Mouse (Mus musculus) lung, embryonic 15.5 days (tissue): ENCODE measurements around the gene Tmem174. TPM values are rescaled to one million over a fixed set of nuclear protein-coding genes. Genes with fewer than 3 reads are reported as not detected.

Source experiments
- ATAC-seq: fragments of 200-750 bp; cut with Nextera tagmentation; 2 replicates; pipeline ENCODE4 v1.8.0; 2017; ENCODE audit warnings: moderate number of reproducible peaks, borderline replicate concordance; ENCODE audit not compliant: low FRiP score, low TSS enrichment; ENCODE audit errors: extremely low read depth
- H3K27ac ChIP-seq: fragments of 300-500 bp; sonication (generic); 2 replicates; pipeline ENCODE4 v1.5.1; 2015; ENCODE audit warnings: moderate library complexity, mild to moderate bottlenecking, inconsistent platforms
- H3K27me3 ChIP-seq: fragments of 300-500 bp; sonication (generic); 2 replicates; pipeline ENCODE4 v1.6.1; 2015; ENCODE audit warnings: inconsistent platforms
- H3K36me3 ChIP-seq: fragments of 300-500 bp; sonication (generic); 2 replicates; pipeline ENCODE4 v1.6.1; 2015; ENCODE audit warnings: inconsistent platforms
- H3K4me1 ChIP-seq: fragments of 300-500 bp; sonication (generic); 2 replicates; pipeline ENCODE4 v1.6.1; 2015; ENCODE audit warnings: inconsistent platforms
- H3K4me2 ChIP-seq: fragments of 300-500 bp; sonication (generic); 2 replicates; pipeline ENCODE4 v1.6.1; 2015; ENCODE audit warnings: inconsistent platforms, mild to moderate bottlenecking, moderate library complexity
- H3K4me3 ChIP-seq: fragments of 300-500 bp; sonication (generic); 2 replicates; pipeline ENCODE4 v1.5.1; 2015; ENCODE audit warnings: mild to moderate bottlenecking, inconsistent platforms
- H3K9ac ChIP-seq: fragments of 300-500 bp; sonication (generic); 2 replicates; pipeline ENCODE4 v1.6.1; 2015; ENCODE audit warnings: inconsistent platforms
- H3K9me3 ChIP-seq: fragments of 300-500 bp; sonication (generic); 2 replicates; pipeline ENCODE4 v1.6.1; 2016; ENCODE audit warnings: inconsistent platforms
- WGBS: fragments of 180-500 bp; shearing (Covaris S2); methylation state at CpG from one replicate; pipeline ENCODE4 v1.1.7; 2015; 5-methylcytosine and 5-hydroxymethylcytosine counted together
- polyA plus RNA-seq: library from polyadenylated mRNA; unstranded; fragments of >200 nt; fragmentation: Nextera tagmentation; extraction: Ambion mirVana; gene quantifications from 2 replicates; pipeline ENCODE4 v1.2.1, GENCODE M21; 2015

Gene Tmem174
- 0.09 TPM in 1 of 2 replicates, not detected in the other for polyA plus RNA-seq

DNA sequence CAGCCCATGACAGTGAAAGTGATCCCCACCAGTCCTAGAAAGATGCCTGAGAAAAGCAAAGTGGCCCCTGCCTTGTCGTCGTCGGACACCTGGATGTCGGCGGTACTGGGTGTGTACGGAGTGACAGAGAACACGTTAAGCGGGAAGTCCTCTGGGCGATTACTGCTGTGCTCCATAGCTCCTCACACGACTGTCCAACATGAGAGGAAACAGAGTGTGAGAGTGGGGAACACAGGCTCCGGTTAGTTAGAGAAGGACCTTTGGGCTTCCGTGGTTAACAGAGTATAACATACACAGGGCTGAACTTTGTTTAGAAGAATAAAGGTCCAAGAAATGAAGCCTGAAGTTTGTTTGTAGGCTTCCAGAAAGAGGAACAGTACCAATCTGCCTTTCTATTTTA lies at the start of gene Tmem174:
Tmem174 (minus strand) TSS at position 266 of the 400 bp plus-strand sequence.
- no peak within 1 kb of the TSS for H3K4me3 ChIP-seq
- ATAC-seq, result no peak
- WGBS, result 85% methylated on average over 12 of the region's 12 CpGs
- H3K27ac ChIP-seq, result no peak within 1 kb of the TSS
- no peak within 1 kb of the TSS for H3K4me2 ChIP-seq
- no peak within 1 kb of the TSS for H3K9ac ChIP-seq
- H3K9me3 ChIP-seq, result no peaks in the 10 kb centered on the region
- H3K4me1 ChIP-seq, result no peaks in the 10 kb centered on the region
- no peaks in the 10 kb centered on the region for H3K36me3 ChIP-seq
- peaks cover 10% of the 10 kb centered on the region; the same call in 1 of the 2 replicates for H3K27me3 ChIP-seq

GRCm38 (mm10) chr13:98684144-98684900 lies 47.1 kb upstream of the Tmem174 start:
- Histone ChIP-seq H3K4me3 (no peak overlapping the region), H3K27me3 (no peaks in the 10 kb centered on the region), H3K27ac (0 out of 2 replicates have a peak overlapping the region, but pooled peaks have one; percentile 29), H3K9ac (no peak overlapping the region), H3K4me1 (peaks cover 17% of the 10 kb centered on the region; the same call in 1 of the 2 replicates), H3K36me3 (0 out of 2 replicates have a peak, but pooled peaks cover 4% of the 10 kb centered on the region), H3K9me3 (no peaks in the 10 kb centered on the region), H3K4me2 (no peak overlapping the region)
- WGBS, result 58% methylated on average over 9 of the region's 9 CpGs
- no peak for ATAC-seq

DNA sequence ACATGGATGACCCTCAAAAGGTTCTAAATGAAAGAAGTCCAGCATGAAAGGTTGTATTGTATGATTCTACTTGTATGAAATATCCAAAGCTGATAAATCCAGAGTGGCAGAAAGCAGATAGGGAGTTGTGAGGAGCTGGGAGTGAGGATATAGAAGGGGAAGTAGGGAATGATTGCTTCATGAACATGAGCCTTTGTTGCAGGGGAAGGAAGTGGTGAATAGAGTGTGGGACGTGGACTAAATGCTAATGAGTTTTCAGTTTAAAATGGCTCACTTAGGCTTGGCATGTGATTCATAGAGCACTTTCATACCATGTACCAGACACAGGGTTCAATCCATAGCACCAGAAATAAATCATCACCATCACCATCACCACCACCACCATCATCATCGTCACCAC lies 46.2 kb upstream of the Tmem174 start:
- no peak for ATAC-seq
- H3K27me3 ChIP-seq, result no peaks in the 10 kb centered on the region
- H3K36me3 ChIP-seq, result 0 out of 2 replicates have a peak, but pooled peaks cover 4% of the 10 kb centered on the region
- peaks cover 17% of the 10 kb centered on the region; the same call in 1 of the 2 replicates for H3K4me1 ChIP-seq
- 88% methylated on average over 2 of the region's 2 CpGs for WGBS
- H3K4me2 ChIP-seq, result no peak overlapping the region
- H3K9ac ChIP-seq, result no peak overlapping the region
- no peak overlapping the region for H3K27ac ChIP-seq
- H3K4me3 ChIP-seq, result no peak overlapping the region
- H3K9me3 ChIP-seq, result no peaks in the 10 kb centered on the region

DNA sequence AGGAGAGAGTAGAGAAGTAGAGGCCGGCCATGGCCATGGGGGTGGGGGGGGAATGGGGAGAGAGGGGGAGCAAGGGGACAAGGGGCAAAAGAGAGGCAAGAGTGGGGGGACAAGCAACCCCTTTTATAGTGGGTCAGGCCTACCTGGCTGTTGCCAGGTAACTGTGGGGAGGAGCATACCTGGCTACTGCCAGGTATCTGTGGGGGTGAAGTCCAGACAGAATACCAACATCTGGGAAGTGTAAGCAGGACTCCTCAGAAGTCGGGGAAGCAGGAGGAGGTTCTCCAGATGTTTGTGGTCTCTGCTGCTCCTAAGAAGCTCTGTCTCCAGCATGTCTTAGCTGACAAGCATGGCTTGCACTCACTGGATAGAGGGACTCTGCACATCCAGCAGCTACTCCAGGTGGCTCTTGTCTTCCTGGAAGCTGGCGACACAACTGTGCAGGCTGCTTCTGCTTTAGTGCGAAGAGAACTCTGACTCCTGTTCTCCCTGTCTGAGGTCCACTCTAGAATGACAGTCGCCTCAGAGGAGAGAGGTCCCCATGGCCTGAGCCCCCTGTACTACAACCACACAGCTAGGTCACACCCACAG lies 43.4 kb upstream of the Tmem174 start:
- no peak overlapping the region for H3K9ac ChIP-seq
- H3K4me3 ChIP-seq, result no peak overlapping the region
- peak overlapping the region; percentile 37 for H3K27ac ChIP-seq
- WGBS, result 47% methylated on average over 5 of the region's 5 CpGs
- no peaks in the 10 kb centered on the region for H3K27me3 ChIP-seq
- no peak overlapping the region for H3K4me2 ChIP-seq
- no peak for ATAC-seq
- no peaks in the 10 kb centered on the region for H3K9me3 ChIP-seq
- H3K4me1 ChIP-seq, result peaks cover 17% of the 10 kb centered on the region; the same call in 1 of the 2 replicates
- H3K36me3 ChIP-seq, result no peaks in the 10 kb centered on the region

- Histone ChIP-seq H3K9ac (no peak overlapping the region), H3K27ac (0 out of 2 replicates have a peak overlapping the region, but pooled peaks have one; percentile 11), H3K9me3 (no peaks in the 10 kb centered on the region), H3K4me1 (peaks cover 17% of the 10 kb centered on the region; the same call in 1 of the 2 replicates), H3K27me3 (no peaks in the 10 kb centered on the region), H3K36me3 (no peaks in the 10 kb centered on the region), H3K4me2 (no peak overlapping the region), H3K4me3 (no peak overlapping the region)
- WGBS, result 21% methylated on average over 4 of the region's 4 CpGs
- ATAC-seq, result 0 out of 2 replicates have a peak, but pooled peaks have one; percentile 34
Observed at GRCm38 (mm10) chr13:98679631-98680041, 42.4 kb upstream of the Tmem174 start.

- H3K27me3 ChIP-seq, result no peaks in the 10 kb centered on the region
- ATAC-seq, result no peak
- H3K9me3 ChIP-seq, result no peaks in the 10 kb centered on the region
- no peak overlapping the region for H3K4me2 ChIP-seq
- no peak overlapping the region for H3K9ac ChIP-seq
- H3K36me3 ChIP-seq, result no peaks in the 10 kb centered on the region
- WGBS, result 88% methylated on average over 1 of the region's 1 CpGs
- H3K4me3 ChIP-seq, result no peak overlapping the region
- peaks cover 17% of the 10 kb centered on the region; the same call in 1 of the 2 replicates for H3K4me1 ChIP-seq
- no peak overlapping the region for H3K27ac ChIP-seq
Observed at GRCm38 (mm10) chr13:98679230-98679629, 42.0 kb upstream of the Tmem174 start.

DNA sequence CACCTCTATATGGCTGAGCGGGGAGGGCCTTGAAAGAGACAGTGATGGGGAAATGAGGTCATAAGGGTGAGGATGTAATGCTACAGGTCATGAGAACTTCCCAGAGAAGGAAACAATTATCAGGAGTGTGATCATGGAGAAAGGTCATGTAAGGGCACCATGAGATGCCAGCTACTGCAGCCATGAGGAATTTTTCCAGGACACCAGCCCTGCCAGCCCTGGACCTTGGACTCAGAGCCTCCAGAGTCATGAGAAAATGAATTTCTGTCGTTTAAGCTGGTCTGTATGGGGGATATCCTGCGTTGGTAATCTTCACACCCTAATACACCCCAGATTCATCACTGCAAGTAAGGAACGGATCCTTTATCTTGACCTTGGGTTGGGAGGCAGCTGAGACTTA lies 36.7 kb upstream of the Tmem174 start:
- H3K4me3 ChIP-seq, result no peak overlapping the region
- H3K4me1 ChIP-seq, result no peaks in the 10 kb centered on the region
- no peaks in the 10 kb centered on the region for H3K36me3 ChIP-seq
- WGBS, result 49% methylated on average over 4 of the region's 4 CpGs
- no peaks in the 10 kb centered on the region for H3K9me3 ChIP-seq
- no peak overlapping the region for H3K4me2 ChIP-seq
- no peak for ATAC-seq
- no peaks in the 10 kb centered on the region for H3K27me3 ChIP-seq
- no peak overlapping the region for H3K27ac ChIP-seq
- H3K9ac ChIP-seq, result no peak overlapping the region

DNA sequence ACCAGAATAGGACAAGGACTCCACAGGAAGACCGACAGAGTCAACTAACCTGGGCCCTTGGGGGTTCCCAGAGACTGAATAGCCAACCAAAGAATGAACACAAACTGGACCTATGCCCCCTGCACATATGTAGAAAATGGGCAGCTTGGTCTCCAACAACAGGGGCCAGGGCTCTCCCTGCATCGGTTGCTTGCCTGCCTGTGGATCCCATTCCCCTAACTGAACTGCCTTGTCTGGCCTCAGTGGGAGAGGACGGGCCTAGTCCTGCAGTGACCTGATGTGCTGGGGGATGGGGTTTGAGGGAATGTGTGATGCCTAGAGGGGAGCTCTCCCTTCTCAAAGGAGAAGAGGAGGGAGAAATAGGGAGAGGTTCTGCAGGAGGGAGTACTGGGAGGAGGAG lies 32.1 kb upstream of the Tmem174 start:
- H3K4me1 ChIP-seq, result no peaks in the 10 kb centered on the region
- WGBS, result 71% methylated on average over 3 of the region's 3 CpGs
- no peak overlapping the region for H3K4me2 ChIP-seq
- ATAC-seq, result no peak
- H3K27ac ChIP-seq, result no peak overlapping the region
- no peaks in the 10 kb centered on the region for H3K27me3 ChIP-seq
- no peaks in the 10 kb centered on the region for H3K36me3 ChIP-seq
- no peak overlapping the region for H3K9ac ChIP-seq
- H3K4me3 ChIP-seq, result no peak overlapping the region
- no peaks in the 10 kb centered on the region for H3K9me3 ChIP-seq

DNA sequence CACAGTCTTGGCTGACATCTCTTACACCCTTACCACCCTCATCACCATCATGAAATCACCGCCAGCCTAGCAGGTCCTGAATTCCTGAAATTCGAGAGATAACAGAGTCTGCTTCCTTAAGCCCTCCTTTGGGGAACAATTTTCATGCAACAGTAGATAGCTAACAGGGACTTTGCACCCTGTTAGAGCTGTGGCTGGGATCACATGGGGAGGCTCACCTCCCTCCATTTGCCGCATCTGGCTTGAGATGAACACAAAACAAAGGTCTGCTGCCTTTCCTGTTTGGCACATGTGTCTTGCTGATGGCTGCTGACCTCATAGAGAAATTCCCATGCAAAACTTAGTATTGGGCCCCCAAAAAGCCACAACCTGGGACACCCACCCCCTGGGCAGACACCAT lies 30.1 kb upstream of the Tmem174 start:
- Histone ChIP-seq H3K9ac (no peak overlapping the region), H3K4me1 (no peaks in the 10 kb centered on the region), H3K9me3 (no peaks in the 10 kb centered on the region), H3K27me3 (no peaks in the 10 kb centered on the region), H3K27ac (no peak overlapping the region), H3K36me3 (no peaks in the 10 kb centered on the region), H3K4me3 (no peak overlapping the region), H3K4me2 (no peak overlapping the region)
- 57% methylated on average over 3 of the region's 3 CpGs for WGBS
- ATAC-seq, result no peak

DNA sequence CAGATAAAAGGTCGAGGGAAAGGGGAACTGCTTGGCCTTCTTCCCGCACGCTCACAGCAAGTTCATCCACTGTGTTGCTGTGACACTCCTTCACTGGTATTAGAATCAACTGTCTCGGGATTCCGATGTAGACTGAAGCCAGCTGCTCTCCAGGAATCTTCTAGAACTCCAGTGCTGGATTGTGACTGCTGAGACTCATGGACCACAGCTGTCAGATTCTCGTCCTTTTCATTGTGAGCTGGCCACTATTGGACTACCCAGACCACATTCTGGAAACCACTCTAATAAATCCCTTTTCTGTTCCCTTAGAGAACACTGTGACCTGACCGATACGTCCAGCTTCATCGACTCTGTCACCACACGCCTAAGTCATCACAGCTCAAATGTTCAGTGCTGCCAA lies 28.0 kb upstream of the Tmem174 start:
- Histone ChIP-seq H3K4me1 (no peaks in the 10 kb centered on the region), H3K4me3 (no peak overlapping the region), H3K27me3 (no peaks in the 10 kb centered on the region), H3K36me3 (no peaks in the 10 kb centered on the region), H3K27ac (no peak overlapping the region), H3K9me3 (no peaks in the 10 kb centered on the region), H3K4me2 (no peak overlapping the region), H3K9ac (no peak overlapping the region)
- peak; percentile 67; the same call in 1 of the 2 replicates for ATAC-seq
- whole genome bisulfite sequencing, result 57% methylated on average over 10 of the region's 10 CpGs

DNA sequence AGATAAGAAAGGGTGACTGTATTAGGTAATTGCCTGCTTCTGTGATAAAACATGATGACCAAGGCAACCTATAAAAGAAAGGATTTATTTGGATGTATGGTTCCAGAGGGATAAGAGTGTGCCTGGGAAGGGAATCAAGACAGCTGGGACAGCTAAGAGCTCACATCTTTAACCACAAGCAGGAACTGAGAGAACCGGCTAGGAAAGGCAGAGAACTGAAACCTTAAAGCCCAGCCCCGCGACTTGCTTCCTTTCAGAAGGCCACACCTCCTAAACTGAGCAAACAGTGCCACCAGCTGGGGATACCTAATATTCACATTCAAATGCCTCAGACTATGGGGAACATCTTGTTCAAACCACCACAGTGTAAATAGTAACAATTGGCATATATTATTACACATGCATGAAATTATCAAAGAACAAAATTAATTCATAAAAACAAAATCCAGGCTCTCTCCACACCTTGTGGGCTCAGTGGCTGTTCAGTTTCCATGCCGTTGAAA lies 25.0 kb upstream of the Tmem174 start:
- H3K36me3 ChIP-seq, result no peaks in the 10 kb centered on the region
- H3K4me2 ChIP-seq, result no peak overlapping the region
- no peak for ATAC-seq
- H3K9me3 ChIP-seq, result no peaks in the 10 kb centered on the region
- 78% methylated on average over 4 of the region's 4 CpGs for WGBS
- H3K27ac ChIP-seq, result no peak overlapping the region
- H3K9ac ChIP-seq, result no peak overlapping the region
- no peak overlapping the region for H3K4me3 ChIP-seq
- no peaks in the 10 kb centered on the region for H3K27me3 ChIP-seq
- no peaks in the 10 kb centered on the region for H3K4me1 ChIP-seq

DNA sequence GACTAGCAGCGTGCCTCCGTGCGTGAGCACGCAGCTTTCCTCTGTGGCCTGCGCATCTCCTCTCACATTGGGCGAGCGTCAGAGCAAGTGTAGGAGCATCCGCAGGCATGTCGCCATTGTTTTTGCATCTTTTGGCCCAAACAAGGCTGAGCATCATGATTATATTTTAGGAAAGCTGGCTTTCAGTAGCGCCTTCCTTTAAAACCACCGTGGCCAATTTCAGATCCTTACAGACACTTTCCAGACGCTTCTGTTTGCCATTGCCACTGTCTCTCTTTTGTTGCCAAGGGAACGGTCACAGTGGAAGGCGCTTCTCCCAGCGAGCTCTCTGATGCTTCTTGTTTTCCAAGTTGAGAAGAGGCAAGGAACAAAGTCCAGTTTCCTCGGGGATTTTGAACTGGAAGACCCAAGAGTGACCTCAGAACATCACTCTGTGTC lies 18.8 kb upstream of the Tmem174 start:
- Histone ChIP-seq H3K9ac (no peak overlapping the region), H3K36me3 (no peaks in the 10 kb centered on the region), H3K4me2 (no peak overlapping the region), H3K27me3 (no peaks in the 10 kb centered on the region), H3K9me3 (no peaks in the 10 kb centered on the region), H3K4me1 (peaks cover 34% of the 10 kb centered on the region), H3K27ac (no peak overlapping the region), H3K4me3 (no peak overlapping the region)
- no peak for ATAC-seq
- 78% methylated on average over 16 of the region's 16 CpGs for WGBS
